11 mouse cellular contexts compared by ENCODE assay signal in genomic region chr8:22141836-22142385, GRCm38 (mm10). TPM values are rescaled to one million over a fixed set of nuclear protein-coding genes. Genes with fewer than 3 reads are reported as not detected.
"Had no signal": no experiment of that assay in that cellular context is flagged by ENCODE, and none has a peak within 500 bp of the region (broad histone marks: within the 10 kb centered on the region; RNA-seq: fewer than 3 reads in every experiment).

No protein-coding gene starts in this region.

- DNase-seq: kidney, postnatal 36 days; layer of hippocampus, adult 9-11 months; layer of hippocampus, postnatal 36 days; lung, postnatal 14 days; retina, postnatal 1 day; right cerebral cortex, postnatal 14 days; thymus, adult 2 months; thymus, postnatal 25 days had no signal

RNA-seq across cellular contexts. Expression of gene Nek5, which starts 17.1 kb away (rescaled TPM):
- total RNA-seq: megakaryocyte-erythroid progenitor cell, adult 5-6 weeks had no signal
- polyA plus RNA-seq: limb, embryonic 11.5 days; liver, embryonic 12.5 days had no signal
